Mouse (Mus musculus) cortical plate, adult 2 months (tissue): Measurements from ENCODE around the gene Tnp1. TPM values are rescaled to one million over a fixed set of nuclear protein-coding genes. Genes with fewer than 3 reads are reported as not detected.

Experiments
- H3K27ac ChIP-seq: fragments of 200-500 bp; 2 replicates; pipeline ENCODE4 v1.5.1; 2012; ENCODE audit warnings: low read length, control low read depth, inconsistent platforms; ENCODE audit not compliant: insufficient read depth
- H3K4me1 ChIP-seq: fragments of 200-500 bp; 2 replicates; pipeline ENCODE4 v1.6.1; 2011; ENCODE audit warnings: low read length; ENCODE audit not compliant: control insufficient read depth, insufficient read depth
- H3K4me3 ChIP-seq: fragments of 200-500 bp; 2 replicates; pipeline ENCODE4 v1.5.1; 2011; ENCODE audit warnings: mild to moderate bottlenecking, low read length, control low read depth; ENCODE audit not compliant: insufficient read depth
- CTCF ChIP-seq: fragments of 200-500 bp; IDR thresholded peaks from 2 replicates; pipeline ENCODE4 v1.5.1; 2011; ENCODE audit warnings: mild to moderate bottlenecking, control low read depth, low read length; ENCODE audit not compliant: insufficient read depth; ENCODE audit errors: extremely low read depth
- POLR2A ChIP-seq: fragments of 200-500 bp; IDR thresholded peaks from 2 replicates; pipeline ENCODE4 v1.6.1; 2011; ENCODE audit warnings: mild to moderate bottlenecking, low read length, control low read depth; ENCODE audit not compliant: insufficient read depth; ENCODE audit errors: extremely low read depth
- polyA plus RNA-seq: library from polyadenylated mRNA; depleted of rRNA; stranded (reverse); fragments of >200 nt; gene quantifications from 2 replicates; pipeline ENCODE4 v1.2.3, GENCODE M21; 2012; rRNA removed

Gene Tnp1
- polyA plus RNA-seq, 1 experiment = not detected

GRCm38 (mm10) chr1:72974226-72974625 lies 41.5 kb downstream of the Tnp1 start:
- Histone ChIP-seq H3K27ac (no peak overlapping the region), H3K4me1 (no peaks in the 10 kb centered on the region), H3K4me3 (no peak overlapping the region)
- TF ChIP-seq CTCF (no peak), POLR2A (no peak)

GRCm38 (mm10) chr1:72970461-72970860 lies 45.2 kb downstream of the Tnp1 start:
- TF ChIP-seq CTCF (no peak), POLR2A (no peak)
- no peaks in the 10 kb centered on the region; the same call in 1 of the 2 replicates for H3K4me1 ChIP-seq
- H3K27ac ChIP-seq = no peak overlapping the region
- no peak overlapping the region for H3K4me3 ChIP-seq

GRCm38 (mm10) chr1:72969113-72969812 lies 46.4 kb downstream of the Tnp1 start:
- TF ChIP-seq CTCF (no peak), POLR2A (no peak)
- Histone ChIP-seq H3K27ac (no peak overlapping the region), H3K4me1 (no peaks in the 10 kb centered on the region; the same call in 1 of the 2 replicates), H3K4me3 (no peak overlapping the region)

- Histone ChIP-seq H3K4me3 (no peak overlapping the region), H3K4me1 (no peaks in the 10 kb centered on the region; the same call in 1 of the 2 replicates), H3K27ac (no peak overlapping the region)
- TF ChIP-seq CTCF (no peak), POLR2A (no peak)
Measured at GRCm38 (mm10) chr1:72966423-72966822, 49.3 kb downstream of the Tnp1 start.

Other genes with a start within 250 kb of the Tnp1 start
- 63.0 and 76.3 TPM in 2 replicates for gene Igfbp2, start 191.4 kb downstream of the Tnp1 start, polyA plus RNA-seq
- gene Igfbp5, start 141.0 kb downstream of the Tnp1 start, polyA plus RNA-seq = 60.2 and 64.2 TPM in 2 replicates